Mouse (Mus musculus) Patski (cell line): ENCODE data around the gene Mmrn2. TPM values are rescaled to one million over a fixed set of nuclear protein-coding genes. Genes with fewer than 3 reads are reported as not detected.
A peak's percentile ranks its signal among the peaks of the same experiment; 100 is the strongest.

Experiments
- ATAC-seq: fragments of 100-300 bp; one replicate; pipeline ENCODE4 v1.8.0; 2021
- CTCF ChIA-PET: fragments of 350-600 bp; sonication (Branson Sonifier 250); formaldehyde crosslinking; loops from one replicate; lab custom pipeline; 2022; ENCODE audit warnings: inconsistent platforms; lab: Charles Lee
- POLR2A ChIA-PET: fragments of 350-600 bp; sonication (Branson Sonifier 250); formaldehyde crosslinking; loops from one replicate; lab custom pipeline; 2022; ENCODE audit warnings: antibody characterized with exemption, inconsistent platforms; lab: Charles Lee
- DNase-seq: peaks from one replicate; pipeline ENCODE4 v3.0.0-alpha.2; 2011; ENCODE audit warnings: low read depth, low spot score
- H3K27me3 ChIP-seq: fragments of 371-371 bp; one replicate; pipeline ENCODE4 v1.5.1; 2021
- CTCF ChIP-seq: fragments of 100-300 bp; IDR thresholded peaks from one replicate; pipeline ENCODE4 v1.5.1; 2021
- in situ Hi-C: fragments of 300-500 bp; cut with MboI; formaldehyde crosslinking; loops from 3 replicates; pipeline ENCODE4 v1.11.1; 2018; ENCODE audit warnings: low pct_unique_long_range_greater_than_20kb, mixed read lengths
- polyA plus RNA-seq: library from polyadenylated mRNA; unstranded; gene quantifications from one replicate; pipeline ENCODE4 v1.2.3, GENCODE M21; 2021

Mmrn2 gene
- polyA plus RNA-seq, 1 experiment from 2014 or later = 0.04 TPM

GRCm38 (mm10) chr14:34347084-34347483 is 28.2 kb upstream of the Mmrn2 start:
- no peak for TF ChIP-seq CTCF
- no peaks in the 10 kb centered on the region for H3K27me3 ChIP-seq
- in situ Hi-C loops = no loop called here
- DNase-seq (no peak), ATAC-seq (no peak)
- ChIA-PET CTCF (interaction anchor here (1.4 to 1.8 kb wide), 3 partner anchors 8 to 15 kb away, joined by 3 to 5 read pairs (median 3); no protein-coding TSS in a partner anchor), POLR2A (no interaction called here)

- CTCF ChIA-PET = interaction anchor here (1.6 to 2.9 kb wide), 3 partner anchors 9 to 14 kb away, joined by 3 to 9 read pairs (median 5); no protein-coding TSS in a partner anchor
- no peak for TF ChIP-seq CTCF
- POLR2A ChIA-PET = no interaction called here
- ATAC-seq = no peak
- no peak for DNase-seq
- no peaks in the 10 kb centered on the region for H3K27me3 ChIP-seq
- in situ Hi-C loops = no loop called here
Measured at GRCm38 (mm10) chr14:34348301-34348700, 27.0 kb upstream of the Mmrn2 start.

- TF ChIP-seq CTCF = no peak
- no peak for ATAC-seq
- POLR2A ChIA-PET = no interaction called here
Measured at GRCm38 (mm10) chr14:34349007-34349406, 26.3 kb upstream of the Mmrn2 start.

GRCm38 (mm10) chr14:34351660-34352059 is 23.6 kb upstream of the Mmrn2 start:
- CTCF ChIA-PET = interaction anchor here (1.1 to 2.1 kb wide), 4 partner anchors 9 to 77 kb away, joined by 3 to 6 read pairs (median 3); no protein-coding TSS in a partner anchor
- no peak for ATAC-seq
- DNase-seq = no peak
- in situ Hi-C loops = no loop called here
- POLR2A ChIA-PET = no interaction called here
- TF ChIP-seq CTCF = no peak
- H3K27me3 ChIP-seq = no peaks in the 10 kb centered on the region

More at GRCm38 (mm10) chr14:34349007-34349406, 26.3 kb upstream of the Mmrn2 start:
- no peaks in the 10 kb centered on the region for H3K27me3 ChIP-seq
- CTCF ChIA-PET = interaction anchor here (1.8 to 2.9 kb wide), 2 partner anchors 10 to 13 kb away, joined by 5 to 9 read pairs; no protein-coding TSS in a partner anchor
- in situ Hi-C loops = no loop called here
- no peak for DNase-seq

- ATAC-seq (no peak), DNase-seq (no peak)
- CTCF ChIA-PET = interaction anchor here (1.1 to 2.1 kb wide), 3 partner anchors 9 to 77 kb away, joined by 3 to 6 read pairs (median 3); no protein-coding TSS in a partner anchor
- POLR2A ChIA-PET = interaction anchor here (0.6 kb wide), 1 partner anchor 265 kb away, joined by 6 read pairs; no protein-coding TSS in a partner anchor
- no peaks in the 10 kb centered on the region for H3K27me3 ChIP-seq
- in situ Hi-C loops = no loop called here
- no peak for TF ChIP-seq CTCF
Measured at GRCm38 (mm10) chr14:34352523-34352922, 22.7 kb upstream of the Mmrn2 start.

GRCm38 (mm10) chr14:34353326-34353725 is 21.9 kb upstream of the Mmrn2 start:
- CTCF ChIA-PET = interaction anchor here (1.0 to 2.1 kb wide), 2 partner anchors 9 to 57 kb away, joined by 3 to 6 read pairs; no protein-coding TSS in a partner anchor
- H3K27me3 ChIP-seq = no peaks in the 10 kb centered on the region
- DNase-seq (no peak), ATAC-seq (no peak)
- in situ Hi-C loops = no loop called here
- POLR2A ChIA-PET = no interaction called here
- TF ChIP-seq CTCF = no peak

GRCm38 (mm10) chr14:34354456-34354855 is 20.8 kb upstream of the Mmrn2 start:
- DNase-seq (no peak), ATAC-seq (no peak)
- no peaks in the 10 kb centered on the region for H3K27me3 ChIP-seq
- ChIA-PET POLR2A (no interaction called here), CTCF (interaction anchor here (0.9 to 1.0 kb wide), 2 partner anchors 8 to 58 kb away, joined by 3 read pairs; no protein-coding TSS in a partner anchor)
- no peak for TF ChIP-seq CTCF
- in situ Hi-C loops = no loop called here

GRCm38 (mm10) chr14:34355301-34355700 is 20.0 kb upstream of the Mmrn2 start, which contains the start of gene Fam25c:
Gene Fam25c (minus strand): TSS chr14:34355433.
- no peaks in the 10 kb centered on the region for H3K27me3 ChIP-seq
- no peak for TF ChIP-seq CTCF
- ChIA-PET CTCF (no interaction called here), POLR2A (no interaction called here)
- in situ Hi-C loops = no loop called here
- peak; percentile 14 for ATAC-seq
- no peak for DNase-seq

GRCm38 (mm10) chr14:34357671-34358455 is 17.4 kb upstream of the Mmrn2 start:
- ATAC-seq (no peak), DNase-seq (no peak)
- POLR2A ChIA-PET = no interaction called here
- in situ Hi-C loops = no loop called here
- TF ChIP-seq CTCF = no peak
- no peaks in the 10 kb centered on the region for H3K27me3 ChIP-seq
- CTCF ChIA-PET = interaction anchor here (0.6 to 1.9 kb wide), 5 partner anchors 20 to 277 kb away, joined by 3 to 5 read pairs (median 3); no protein-coding TSS in a partner anchor

- TF ChIP-seq CTCF = no peak
- ChIA-PET CTCF (interaction anchor here (0.9 to 1.7 kb wide), 4 partner anchors 8 to 87 kb away, joined by 3 to 5 read pairs (median 3); no protein-coding TSS in a partner anchor), POLR2A (interaction anchor here (0.8 kb wide), 1 partner anchor 10 kb away, joined by 3 read pairs; no protein-coding TSS in a partner anchor)
- H3K27me3 ChIP-seq = no peaks in the 10 kb centered on the region
- DNase-seq = no peak
- ATAC-seq = no peak
- in situ Hi-C loops = loop anchor here (5.0 to 10.0 kb wide), 2 partner anchors 87 to 255 kb away; partner anchors contain the start of gene A630023A22Rik
Measured at GRCm38 (mm10) chr14:34359676-34360244, 15.5 kb upstream of the Mmrn2 start.
